Mouse (Mus musculus) G1E (cell line): Measurements from ENCODE around the gene Psmc2.

Experiments used
- CTCF ChIP-seq: IDR thresholded peaks from 2 replicates; pipeline ENCODE4 v1.5.1; 2012; ENCODE audit warnings: low read depth, low read length, inconsistent platforms, mixed read lengths
- GATA1 ChIP-seq: IDR thresholded peaks from 2 replicates; pipeline ENCODE4 v1.6.1; 2012; ENCODE audit warnings: borderline replicate concordance, low read length, inconsistent platforms, mixed read lengths
- GATA2 ChIP-seq: IDR thresholded peaks from 2 replicates; pipeline ENCODE4 v1.6.1; 2012; ENCODE audit warnings: low read depth, low read length, inconsistent platforms, borderline replicate concordance
- POLR2AphosphoS5 ChIP-seq: IDR thresholded peaks from 2 replicates; pipeline ENCODE4 v1.6.1; 2012; ENCODE audit warnings: low read depth, low read length, inconsistent platforms; ENCODE audit not compliant: insufficient replicate concordance
- TAL1 ChIP-seq: conservative IDR thresholded peaks from 2 replicates; pipeline ENCODE4 v1.6.1; 2012; ENCODE audit warnings: low read depth, low read length, inconsistent platforms, mixed read lengths

DNA sequence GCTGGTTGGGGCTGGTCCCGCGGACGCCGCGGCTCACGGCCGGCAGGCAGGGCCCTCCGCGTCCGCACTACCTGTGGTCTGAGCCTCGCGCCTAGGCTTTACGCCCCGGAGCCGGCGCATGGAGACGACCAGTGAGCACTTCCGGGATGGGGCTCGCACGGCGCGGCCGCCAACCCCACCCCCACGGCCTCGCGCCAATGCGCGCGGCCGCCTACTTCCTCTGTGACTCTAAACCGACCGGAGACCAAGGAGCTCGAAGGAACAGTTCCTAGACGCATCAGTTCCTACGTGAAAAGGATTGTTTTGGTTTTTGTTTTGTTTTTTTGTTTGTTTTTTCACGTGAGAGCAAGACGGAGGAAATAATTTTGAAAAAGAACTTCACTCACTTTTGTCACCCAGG, at the start of gene Psmc2, which contains the start of gene Dnajc2:
- no peak for TF ChIP-seq CTCF
- TF ChIP-seq GATA1 = no peak
- TF ChIP-seq GATA2 = no peak
- no peak for TF ChIP-seq TAL1
- TF ChIP-seq POLR2AphosphoS5 = no peak
